Comparison of ENCODE assay signal across 19 mouse cellular contexts in the genomic region with DNA sequence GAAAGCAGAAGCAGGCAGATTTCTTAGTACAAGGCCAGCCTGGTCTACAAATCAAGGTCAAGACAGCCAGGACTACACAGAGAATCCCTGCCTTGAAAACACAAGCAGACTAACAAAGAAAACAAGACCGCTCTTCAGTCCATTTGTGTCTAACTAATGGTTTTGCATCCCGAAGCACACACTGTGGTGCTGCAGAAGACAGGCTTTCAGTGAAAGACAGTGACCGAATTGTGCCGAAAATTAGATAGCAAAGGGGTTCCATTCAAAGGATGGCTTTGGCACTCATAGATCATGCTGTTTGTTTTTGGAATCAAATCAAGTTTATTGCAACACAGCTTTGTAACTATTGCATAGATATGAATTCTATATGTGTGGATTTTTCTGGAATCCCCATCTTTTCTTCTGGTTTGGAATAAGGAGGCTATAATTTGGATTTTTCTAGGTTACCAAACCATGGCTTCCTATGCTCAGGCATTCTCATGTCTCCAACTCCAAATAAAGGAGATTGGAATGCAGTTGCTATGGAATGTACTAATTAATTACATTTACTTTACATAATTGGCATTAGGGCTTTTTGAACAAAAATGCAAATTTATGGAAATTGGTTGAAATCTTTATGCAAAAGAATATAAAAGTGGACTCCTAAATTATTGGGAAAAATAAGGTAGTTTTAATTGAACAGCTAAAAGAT.
DNase-seq lines count a peak whose midpoint lies in the region; ATAC-seq and TF ChIP-seq lines count a peak whose summit lies in the region.
"Had no signal": no experiment of that assay in that cellular context is flagged by ENCODE, and none has a peak within 500 bp of the region (broad histone marks: within the 10 kb centered on the region; RNA-seq: fewer than 3 reads in every experiment).

No protein-coding gene starts in this region.

- no peaks in the 10 kb centered on the region for H3K36me3 ChIP-seq in hindbrain, postnatal 0 days (ENCODE audit: insufficient read depth, low read length)
- H3K36me3 ChIP-seq in hindbrain, embryonic 12.5 days: no peaks in the 10 kb centered on the region
- H3K36me3 ChIP-seq in forebrain, embryonic 16.5 days (ENCODE audit: control insufficient read depth, insufficient read depth): no peaks in the 10 kb centered on the region
- H3K36me3 ChIP-seq: embryonic facial prominence, embryonic 15.5 days; heart, embryonic 12.5 days; intestine, embryonic 15.5 days had no signal

- no peaks in the 10 kb centered on the region for H3K9me3 ChIP-seq in hindbrain, postnatal 0 days (ENCODE audit: low read length)
- no peaks in the 10 kb centered on the region for H3K9me3 ChIP-seq in hindbrain, embryonic 12.5 days (replicated peaks)
- H3K9me3 ChIP-seq in forebrain, embryonic 16.5 days (ENCODE audit: control insufficient read depth, low read length): no peaks in the 10 kb centered on the region
- H3K9me3 ChIP-seq: embryonic facial prominence, embryonic 15.5 days; heart, embryonic 12.5 days; intestine, embryonic 15.5 days had no signal

- ATAC-seq in hindbrain, postnatal 0 days: no peak
- no peak for ATAC-seq in hindbrain, embryonic 12.5 days (ENCODE audit: low FRiP score)
- ATAC-seq in forebrain, embryonic 16.5 days: peak; percentile 63
- ATAC-seq: intestine, embryonic 15.5 days; Patski had no signal

- H3K4me3 ChIP-seq in hindbrain, postnatal 0 days (ENCODE audit: low read length): no peak overlapping the region
- no peak overlapping the region for H3K4me3 ChIP-seq in hindbrain, embryonic 12.5 days
- H3K4me3 ChIP-seq in forebrain, embryonic 16.5 days (replicated peaks; ENCODE audit: low read length): no peak overlapping the region
- H3K4me3 ChIP-seq: embryonic facial prominence, embryonic 15.5 days; erythroblast, embryonic 14.5 days; gastrocnemius, adult 2 months; heart, embryonic 12.5 days; intestine, embryonic 15.5 days had no signal

- TF ChIP-seq CTCF in hindbrain, postnatal 0 days (IDR thresholded peaks at IDR 0.05; ENCODE audit: low read depth): no peak

- no peaks in the 10 kb centered on the region for H3K4me1 ChIP-seq in hindbrain, postnatal 0 days (ENCODE audit: insufficient read depth, low read length)
- no peaks in the 10 kb centered on the region for H3K4me1 ChIP-seq in hindbrain, embryonic 12.5 days
- peaks cover 3% of the 10 kb centered on the region; the same call in 1 of the 2 replicates for H3K4me1 ChIP-seq in forebrain, embryonic 16.5 days (replicated peaks; ENCODE audit: control insufficient read depth, insufficient read depth, low read length)
- H3K4me1 ChIP-seq: embryonic facial prominence, embryonic 15.5 days; heart, embryonic 12.5 days; intestine, embryonic 15.5 days had no signal

- DNase-seq in hindbrain, postnatal 0 days (ENCODE audit: low spot score): peak; percentile 5
- DNase-seq in ZHBTc4 (ENCODE audit: low read depth, low spot score) (peak; percentile 54), adipocyte (ENCODE audit: low spot score) (no peak)
- DNase-seq in embryo, embryonic 11 days: no peak
- DNase-seq in layer of hippocampus, adult 9-10 months (ENCODE audit: low spot score): no peak
- DNase-seq: adrenal gland, postnatal 14 days; cerebellum, adult 18-20 months; cerebellum, adult 9-11 months; cerebellum, postnatal 36 days; gastrocnemius, adult 2 months; gastrocnemius, postnatal 25 days; kidney, adult 18-20 months had no signal

- H3K27ac ChIP-seq in hindbrain, postnatal 0 days: no peak overlapping the region
- H3K27ac ChIP-seq in hindbrain, embryonic 12.5 days: no peak overlapping the region
- H3K27ac ChIP-seq in forebrain, embryonic 16.5 days (ENCODE audit: low read length): no peak overlapping the region
- H3K27ac ChIP-seq: embryonic facial prominence, embryonic 15.5 days; gastrocnemius, adult 2 months; intestine, embryonic 15.5 days had no signal

- H3K27me3 ChIP-seq in hindbrain, postnatal 0 days (ENCODE audit: insufficient read depth, low read length): no peaks in the 10 kb centered on the region
- H3K27me3 ChIP-seq in hindbrain, embryonic 12.5 days: no peaks in the 10 kb centered on the region
- no peaks in the 10 kb centered on the region for H3K27me3 ChIP-seq in forebrain, embryonic 16.5 days (replicated peaks; ENCODE audit: control insufficient read depth, insufficient read depth, low read length)
- H3K27me3 ChIP-seq: embryonic facial prominence, embryonic 15.5 days; heart, embryonic 12.5 days; intestine, embryonic 15.5 days; Patski had no signal

- H3K4me2 ChIP-seq in hindbrain, postnatal 0 days (ENCODE audit: low read depth, low read length): no peak overlapping the region
- no peak overlapping the region for H3K4me2 ChIP-seq in hindbrain, embryonic 12.5 days (replicated peaks)
- H3K4me2 ChIP-seq in forebrain, embryonic 16.5 days (ENCODE audit: low read length): no peak overlapping the region
- H3K4me2 ChIP-seq: embryonic facial prominence, embryonic 15.5 days; heart, embryonic 12.5 days; intestine, embryonic 15.5 days had no signal

- 51% methylated on average over 4 of the region's 4 CpGs for WGBS in hindbrain, postnatal 0 days
- WGBS in hindbrain, embryonic 12.5 days: 78% methylated on average over 4 of the region's 4 CpGs
- 24% methylated on average over 4 of the region's 4 CpGs for WGBS in forebrain, embryonic 16.5 days

- H3K9ac ChIP-seq in hindbrain, postnatal 0 days (replicated peaks; ENCODE audit: low read length): no peak overlapping the region
- H3K9ac ChIP-seq in hindbrain, embryonic 12.5 days: no peak overlapping the region
- no peak overlapping the region for H3K9ac ChIP-seq in forebrain, embryonic 16.5 days (replicated peaks; ENCODE audit: low read depth, low read length)
- H3K9ac ChIP-seq: embryonic facial prominence, embryonic 15.5 days; heart, embryonic 12.5 days; intestine, embryonic 15.5 days had no signal

Comparison
In these comparisons a context has a peak if more than half of its experiments do, and no peak if none do; other contexts are left out.
1. DNase-seq: peak in hindbrain, postnatal 0 days (single experiment) and ZHBTc4 (single experiment); none in embryo, embryonic 11 days (single experiment), adipocyte (single experiment) and layer of hippocampus, adult 9-10 months (single experiment).